Mouse (Mus musculus) cerebellum, postnatal 25 days (tissue): ENCODE data around the gene Ppargc1a.

Experiments
- DNase-seq, 2 experiments: peaks; one replicate each; pipeline ENCODE4 v3.0.0; 2021; ENCODE audit warnings: mixed read lengths in 2 of 2

The Ppargc1a gene

DNA sequence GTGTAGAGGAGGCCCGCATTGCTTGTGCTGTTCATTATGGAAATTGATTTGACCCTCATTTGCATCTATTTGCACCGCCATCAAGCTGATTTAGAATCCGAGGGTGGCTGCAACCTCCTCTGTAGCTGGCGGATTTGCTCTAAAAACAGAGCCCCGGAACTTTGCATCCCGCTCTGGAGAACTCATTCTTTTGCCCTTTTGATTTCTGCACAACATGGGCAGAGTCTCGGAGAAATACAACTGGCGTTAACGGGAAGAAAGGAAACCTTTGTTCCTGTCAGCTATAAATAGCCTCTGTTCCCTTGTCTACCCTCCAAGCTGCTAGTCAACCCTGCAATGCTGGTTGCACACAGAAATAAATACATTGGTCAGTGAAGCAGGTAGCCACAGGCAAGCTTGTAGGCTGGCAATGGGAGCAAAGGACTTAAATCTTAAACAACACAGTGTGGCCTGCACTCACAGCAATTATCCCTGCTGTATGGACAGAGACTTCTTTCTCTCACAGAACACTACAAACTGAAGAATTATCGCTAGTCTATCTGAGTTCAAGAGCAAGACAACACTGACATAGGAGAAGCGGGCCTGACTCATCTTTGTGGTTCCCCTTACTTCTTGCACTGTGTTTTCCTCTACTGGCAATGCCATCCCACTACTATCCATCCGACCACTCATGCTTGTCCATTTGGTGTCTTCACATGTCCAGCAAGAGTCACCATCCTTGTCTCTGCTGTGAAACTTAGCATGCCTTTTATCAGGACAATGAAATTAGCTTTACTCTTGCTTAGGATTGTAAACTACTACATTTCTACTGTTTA lies 155.0 kb downstream of the Ppargc1a start:
- peak in 1 of 2 experiments; percentile 4 for DNase-seq

DNA sequence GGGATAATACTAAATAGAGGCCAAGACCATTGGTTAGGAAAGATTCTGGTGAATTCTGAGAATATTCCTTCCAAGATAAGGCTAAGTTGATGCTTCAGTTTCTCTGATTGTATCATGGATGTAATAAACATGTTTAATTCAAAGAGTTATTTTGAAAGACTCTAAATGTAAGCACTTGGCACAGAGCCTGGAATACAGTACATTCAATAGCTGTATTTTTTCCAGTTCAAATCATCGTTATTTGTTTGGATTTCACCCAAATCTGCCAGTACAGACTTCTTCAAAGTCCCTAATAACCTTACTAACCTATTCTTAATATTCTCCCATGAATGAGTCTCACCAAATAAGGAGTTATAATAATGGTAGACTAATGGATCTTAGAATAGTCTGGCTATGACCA lies 157.5 kb downstream of the Ppargc1a start:
- no peak for DNase-seq

DNA sequence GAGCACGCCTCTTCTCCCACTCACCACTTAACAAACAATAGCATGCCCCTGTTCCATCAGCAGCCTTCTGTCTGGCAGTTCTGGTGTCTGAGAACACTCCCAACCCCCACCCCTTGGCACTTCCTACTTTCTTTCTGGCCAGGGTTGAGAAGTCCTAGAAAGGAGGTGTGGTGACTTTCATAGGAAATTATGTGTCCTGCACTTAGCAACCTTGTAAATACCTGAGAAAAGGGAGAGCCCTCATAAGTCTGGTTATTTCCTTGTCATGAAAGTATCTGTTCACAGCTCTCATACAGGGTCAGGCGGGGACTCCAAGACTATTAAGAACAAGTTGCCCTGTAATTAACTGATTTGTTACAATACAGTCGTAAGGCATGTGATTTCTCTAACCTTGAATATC lies 161.1 kb downstream of the Ppargc1a start:
- DNase-seq = no peak
